Mouse (Mus musculus): ENCODE results near the gene Banf2.

Banf2 gene

DNA sequence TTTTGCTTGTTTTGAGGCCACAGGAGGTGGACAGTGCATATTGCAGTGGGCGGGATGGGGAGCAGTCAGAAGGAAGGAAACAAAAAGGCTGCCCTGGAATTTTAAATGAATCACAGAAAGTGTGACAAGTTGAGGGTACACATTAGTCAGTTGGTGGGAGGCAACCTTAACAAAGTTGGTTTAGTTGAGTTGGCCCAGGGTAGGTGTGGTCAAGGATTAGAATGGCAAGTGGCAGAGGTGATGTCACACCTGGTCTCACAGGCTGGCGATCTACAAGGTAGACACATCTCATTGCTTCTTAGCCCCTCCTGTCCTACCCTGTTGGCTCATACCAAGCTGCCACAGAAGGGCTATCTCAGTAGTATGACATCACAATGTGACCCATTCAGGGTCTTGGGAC, at the start of gene Banf2:
Banf2 (plus strand) TSS at position 396 of the 400 bp plus-strand sequence.
- no peak for DNase-seq (ENCODE audit: low spot score in 2 of 2)

DNA sequence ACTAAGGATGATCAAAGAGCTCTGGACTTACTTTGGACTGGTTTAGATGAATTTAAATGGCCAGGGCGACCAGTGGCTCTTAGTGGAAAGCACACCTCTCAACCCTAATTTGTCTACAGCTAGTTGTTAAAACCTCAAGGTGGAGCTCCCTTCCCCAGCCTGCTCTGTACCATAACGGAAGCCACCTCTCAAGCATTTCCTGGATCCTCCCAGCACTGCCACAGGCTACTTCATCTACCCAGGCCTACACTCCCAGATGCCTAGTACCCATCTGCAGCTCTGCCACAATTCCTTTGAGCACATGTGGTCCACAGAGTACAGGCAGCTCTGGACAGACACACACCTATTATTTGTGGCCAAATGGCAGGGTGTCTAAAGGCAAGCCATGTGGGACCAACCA, 49.4 kb upstream of the Banf2 start:
- DNase-seq (ENCODE audit: low spot score in 2 of 2) = peak in 1 of 2 experiments; percentile 12

DNA sequence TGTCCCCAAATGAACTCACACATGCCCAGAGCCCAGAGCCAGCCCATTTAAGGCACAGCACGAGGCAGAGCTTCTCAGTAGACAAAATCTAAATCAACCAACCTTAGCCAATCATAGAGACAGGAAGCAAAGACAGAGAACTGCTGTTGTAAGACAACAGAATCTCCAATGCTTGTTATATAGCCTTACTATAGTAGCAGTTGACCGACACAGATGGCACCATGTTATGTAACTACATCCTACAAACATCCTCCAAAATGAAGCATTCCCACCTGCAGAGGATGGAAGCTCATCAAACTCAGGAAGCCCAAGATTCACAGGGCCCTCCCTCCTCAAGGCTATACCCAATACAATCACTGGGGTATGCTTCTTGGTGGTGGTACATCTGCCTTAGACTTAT, 45.4 kb upstream of the Banf2 start:
- DNase-seq (ENCODE audit: low spot score in 2 of 2) = no peak

DNA sequence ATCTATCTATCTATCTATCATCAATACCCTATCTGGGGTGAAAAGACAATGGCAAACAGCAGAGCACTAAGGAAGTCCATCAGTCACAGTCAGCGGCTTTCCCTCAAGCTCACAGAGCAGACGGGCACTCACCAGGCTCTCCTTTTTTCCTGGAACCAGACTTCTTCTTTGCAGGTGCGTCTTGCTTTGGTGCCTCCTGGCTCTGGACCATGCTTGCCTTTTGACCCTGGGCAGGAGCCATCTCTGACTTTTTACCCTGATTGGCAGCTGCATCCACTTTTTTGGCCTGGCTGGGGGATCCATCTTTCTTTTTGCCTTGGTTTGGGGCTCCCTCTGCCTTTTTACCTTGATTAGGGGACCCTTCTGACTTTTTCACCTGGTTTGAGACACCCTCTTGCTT, 44.8 kb upstream of the Banf2 start:
- DNase-seq (ENCODE audit: low spot score in 2 of 2) = no peak

- peak in 1 of 2 experiments; percentile 44 for DNase-seq (ENCODE audit: low spot score in 2 of 2)
These were observed 41.9 kb upstream of the Banf2 start for GRCm38 (mm10) chr2:143990997-143991396.

- no peak for DNase-seq (ENCODE audit: low spot score in 2 of 2)
These were observed 40.7 kb upstream of the Banf2 start for GRCm38 (mm10) chr2:143991964-143992672.

GRCm38 (mm10) chr2:143992977-143993376, 39.9 kb upstream of the Banf2 start:
- no peak for DNase-seq (ENCODE audit: low spot score in 2 of 2)

DNA sequence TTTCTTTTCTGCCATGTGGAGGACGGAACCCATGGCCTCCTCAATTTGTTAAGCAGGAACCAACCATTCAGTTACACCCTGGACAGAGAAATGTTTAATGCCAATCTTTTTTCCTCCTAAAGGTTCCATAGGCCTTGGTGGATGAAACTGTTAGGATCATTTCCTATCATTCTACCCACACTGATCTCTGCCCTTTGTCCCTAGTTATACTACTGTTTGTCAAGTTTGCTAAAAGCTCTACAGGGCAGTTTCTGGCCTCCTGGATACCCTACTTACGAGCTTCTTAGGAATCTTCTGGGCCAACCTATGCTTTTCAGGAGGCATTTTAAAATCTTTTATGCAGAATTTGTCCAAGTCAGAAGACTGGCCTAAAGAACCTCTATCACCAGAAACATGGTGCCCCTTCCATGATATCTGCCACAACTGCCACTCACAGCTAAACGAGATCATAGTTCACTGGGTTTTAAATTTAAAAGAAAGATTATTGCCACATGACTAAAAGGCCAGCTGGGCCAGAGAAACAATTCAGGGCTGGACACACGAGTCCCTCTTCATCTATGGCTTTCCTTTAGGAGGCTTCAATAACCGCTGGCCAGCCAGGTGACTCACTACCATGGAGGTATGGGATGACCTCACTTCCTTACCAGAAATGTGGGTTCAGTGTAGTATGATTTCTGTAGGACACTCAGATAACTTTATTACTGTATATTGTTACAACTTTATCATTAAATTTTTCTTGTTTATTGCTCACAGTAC, 30.5 kb upstream of the Banf2 start:
- DNase-seq (ENCODE audit: low spot score in 2 of 2) = no peak

DNA sequence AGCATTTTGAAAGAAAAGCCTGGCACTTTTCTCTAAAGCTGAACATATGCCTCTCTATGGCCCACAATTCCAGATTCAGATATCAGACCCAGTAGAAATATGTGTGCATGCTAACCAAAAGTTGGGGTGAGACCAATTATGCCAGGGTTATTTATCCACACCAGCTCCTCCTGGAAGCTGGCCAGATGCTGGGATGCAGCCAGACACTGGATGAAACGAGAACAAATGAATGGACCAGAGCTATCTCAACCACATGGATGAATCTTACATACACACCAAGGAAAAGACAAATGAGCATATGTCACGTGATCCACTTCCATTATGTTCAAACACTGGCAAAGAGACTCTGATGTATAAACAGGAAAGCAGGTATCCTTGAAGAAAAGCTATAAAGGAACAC, 29.3 kb upstream of the Banf2 start:
- peak in 1 of 2 experiments; percentile 42 for DNase-seq (ENCODE audit: low spot score in 2 of 2)

GRCm38 (mm10) chr2:144005166-144005955, 27.5 kb upstream of the Banf2 start:
- no peak for DNase-seq (ENCODE audit: low spot score in 2 of 2)

DNA sequence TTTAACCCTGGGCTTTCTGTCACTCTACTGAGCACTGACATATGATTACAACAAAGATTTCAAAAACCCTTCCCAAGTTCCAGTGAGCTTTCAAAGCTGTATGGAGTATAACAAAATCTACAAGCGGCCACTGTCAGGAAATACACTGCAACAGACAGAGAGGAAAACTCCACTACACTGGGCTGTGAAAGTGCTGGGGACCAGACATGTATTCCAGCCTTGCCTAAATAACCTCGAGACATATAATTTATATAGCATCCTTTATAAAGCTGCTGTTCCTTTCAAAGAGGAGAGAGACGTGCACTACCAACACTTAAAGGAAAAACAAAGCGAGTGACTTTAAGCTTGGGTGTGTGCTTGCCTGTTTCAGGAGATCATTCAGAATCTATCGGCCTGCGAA, 26.2 kb upstream of the Banf2 start:
- DNase-seq (ENCODE audit: low spot score in 2 of 2) = no peak

DNA sequence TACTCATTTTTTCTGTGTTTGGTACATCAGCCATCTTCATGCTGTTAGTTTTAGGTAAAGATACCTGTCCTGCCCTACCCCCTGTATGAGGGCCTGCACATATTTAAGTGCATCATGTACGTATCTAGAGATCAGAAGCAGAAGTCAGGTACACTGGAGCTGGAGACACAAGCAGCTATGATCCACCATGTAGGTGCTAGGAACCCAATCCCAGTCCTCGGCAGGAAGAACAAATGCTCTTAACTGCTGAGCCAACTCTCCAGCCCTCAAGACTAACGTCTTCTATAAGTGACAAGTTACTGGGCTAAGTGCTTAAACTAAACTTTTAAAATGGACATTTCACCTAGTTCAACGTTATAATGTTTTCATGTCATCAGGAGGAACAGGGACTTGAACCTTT, 25.6 kb upstream of the Banf2 start:
- no peak for DNase-seq (ENCODE audit: low spot score in 2 of 2)

- DNase-seq (ENCODE audit: low spot score in 2 of 2) = no peak
These were observed 23.8 kb upstream of the Banf2 start for GRCm38 (mm10) chr2:144009081-144009480.

- DNase-seq (ENCODE audit: low spot score in 2 of 2) = peak; percentile 36 to 51
These were observed 23.1 kb upstream of the Banf2 start for GRCm38 (mm10) chr2:144009551-144010281.

DNA sequence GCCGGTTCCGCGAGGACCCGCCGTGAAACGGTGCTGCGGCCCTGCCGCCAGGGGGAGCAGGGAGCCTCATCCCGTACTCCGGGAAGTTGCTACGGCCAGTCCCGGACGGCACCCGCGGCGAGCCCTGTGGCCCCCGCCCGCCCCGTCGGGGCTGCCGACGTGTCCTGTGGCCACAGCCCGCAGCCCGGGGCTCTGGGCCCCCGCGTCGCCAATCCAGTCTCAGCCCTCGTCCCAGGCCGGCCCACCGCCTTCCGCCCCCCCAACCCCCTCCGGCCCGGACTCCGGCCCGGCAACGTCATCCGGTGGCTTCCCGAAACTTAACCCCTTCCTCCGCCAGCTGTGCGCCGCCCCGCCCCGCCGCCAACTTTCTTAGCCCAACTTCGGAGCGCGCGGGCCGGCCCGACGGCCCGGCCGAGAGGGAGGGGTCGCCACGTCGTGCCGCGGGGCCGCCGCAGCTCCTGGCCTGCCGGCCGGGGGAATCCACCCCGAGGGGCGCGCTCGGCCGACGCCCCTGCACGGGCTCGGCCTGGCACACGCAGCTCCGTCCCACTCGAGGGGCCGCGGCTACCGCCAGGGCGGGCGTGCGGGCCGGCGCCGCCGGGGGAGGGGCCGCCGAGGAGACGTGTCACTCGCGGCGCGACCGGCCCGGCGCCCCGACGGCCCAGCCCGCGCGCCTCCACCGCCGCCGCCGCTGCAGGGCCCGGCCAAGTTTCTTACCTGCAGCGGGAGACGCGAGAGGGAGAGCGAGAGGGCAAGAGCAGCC, 22.4 kb upstream of the Banf2 start:
- DNase-seq (ENCODE audit: low spot score in 2 of 2) = peak; percentile 72 to 79

GRCm38 (mm10) chr2:144011080-144011551, 21.7 kb upstream of the Banf2 start, which contains the start of gene Rrbp1:
Rrbp1 (minus strand) TSS chr2:144011263.
- DNase-seq (ENCODE audit: low spot score in 2 of 2) = peak; percentile 99

GRCm38 (mm10) chr2:144014051-144014450, 18.8 kb upstream of the Banf2 start:
- DNase-seq (ENCODE audit: low spot score in 2 of 2) = peak in 1 of 2 experiments; percentile 39

GRCm38 (mm10) chr2:144014481-144014880, 18.4 kb upstream of the Banf2 start:
- DNase-seq (ENCODE audit: low spot score in 2 of 2) = no peak

GRCm38 (mm10) chr2:144015861-144016260, 17.0 kb upstream of the Banf2 start:
- no peak for DNase-seq (ENCODE audit: low spot score in 2 of 2)

DNA sequence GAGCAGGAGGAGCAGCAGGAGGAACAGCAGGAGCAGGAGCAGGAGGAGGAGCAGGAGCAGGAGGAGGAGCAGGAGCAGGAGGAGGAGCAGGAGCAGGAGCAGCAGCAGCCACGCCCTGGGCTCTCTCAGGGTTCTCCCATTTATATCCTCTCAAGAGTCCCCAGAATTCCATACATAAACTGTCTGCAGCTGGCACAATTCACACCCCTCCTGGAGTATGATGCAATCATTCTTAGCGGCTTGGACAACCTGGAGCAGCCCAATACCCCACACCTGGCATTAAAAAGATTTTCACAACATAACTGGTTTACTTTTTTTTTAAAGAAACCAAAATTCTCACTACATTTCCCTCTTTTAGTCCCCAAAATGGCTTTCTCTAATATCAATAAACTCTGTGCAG, 12.9 kb upstream of the Banf2 start:
- DNase-seq (ENCODE audit: low spot score in 2 of 2) = no peak

DNA sequence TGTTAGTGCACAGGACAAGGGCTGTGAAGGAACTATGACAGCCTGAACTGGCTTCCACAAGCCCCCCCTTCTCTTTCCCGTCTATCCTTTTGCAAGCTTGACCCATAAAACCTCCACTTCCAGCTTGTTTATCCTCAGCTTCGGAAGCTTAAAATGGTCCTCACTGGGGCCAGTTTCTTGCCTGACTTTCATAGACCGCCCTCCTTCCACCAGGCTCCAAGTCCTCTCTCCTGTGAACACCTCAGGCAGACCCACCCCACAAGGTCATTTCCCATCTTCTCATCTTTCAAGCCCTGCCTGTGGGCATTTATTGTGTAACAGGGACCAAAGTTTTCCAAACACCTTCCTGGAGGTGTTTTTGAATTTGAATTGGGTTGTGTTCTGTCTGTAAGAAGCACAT, 10.4 kb upstream of the Banf2 start:
- no peak for DNase-seq (ENCODE audit: low spot score in 2 of 2)
